Mouse (Mus musculus) embryonic facial prominence, embryonic 14.5 days (tissue): ENCODE data around the gene Astn1. TPM values are rescaled to one million over a fixed set of nuclear protein-coding genes. Genes with fewer than 3 reads are reported as not detected.
A peak's percentile ranks its signal among the peaks of the same experiment; 100 is the strongest.

Experiments used
- ATAC-seq: fragments of 200-750 bp; cut with Nextera tagmentation; 2 replicates; pipeline ENCODE4 v1.8.0; 2017; ENCODE audit warnings: low read depth, moderate number of reproducible peaks, moderate TSS enrichment
- DNase-seq: peaks from one replicate; pipeline ENCODE4 v3.0.0-alpha.2; 2015; ENCODE audit warnings: low spot score
- H3K27ac ChIP-seq: fragments of 300-500 bp; sonication (generic); replicated peaks from 2 replicates; pipeline ENCODE4 v1.5.1; 2014; ENCODE audit warnings: low read depth, mild to moderate bottlenecking, low read length, moderate library complexity
- H3K27me3 ChIP-seq: fragments of 300-500 bp; sonication (generic); replicated peaks from 2 replicates; pipeline ENCODE4 v1.6.1; 2014; ENCODE audit warnings: low read length; ENCODE audit not compliant: control insufficient read depth, insufficient read depth
- H3K36me3 ChIP-seq: fragments of 300-500 bp; sonication (generic); 2 replicates; pipeline ENCODE4 v1.6.1; 2014; ENCODE audit warnings: low read length, mixed read lengths; ENCODE audit not compliant: control insufficient read depth, insufficient read depth
- H3K4me1 ChIP-seq: fragments of 300-500 bp; sonication (generic); 2 replicates; pipeline ENCODE4 v1.6.1; 2014; ENCODE audit warnings: antibody characterized with exemption, low read length; ENCODE audit not compliant: control insufficient read depth, insufficient read depth
- H3K4me2 ChIP-seq: fragments of 300-500 bp; sonication (generic); 2 replicates; pipeline ENCODE4 v1.6.1; 2014; ENCODE audit warnings: low read depth, mild to moderate bottlenecking, low read length, moderate library complexity, mixed read lengths
- H3K4me3 ChIP-seq: fragments of 300-500 bp; sonication (generic); 2 replicates; pipeline ENCODE4 v1.5.1; 2014; ENCODE audit warnings: low read depth, mild to moderate bottlenecking, low read length
- H3K9ac ChIP-seq: fragments of 300-500 bp; sonication (generic); 2 replicates; pipeline ENCODE4 v1.6.1; 2014; ENCODE audit warnings: low read depth, mild to moderate bottlenecking, low read length, moderate library complexity, mixed read lengths
- H3K9me3 ChIP-seq: fragments of 300-500 bp; sonication (generic); 2 replicates; pipeline ENCODE4 v1.6.1; 2016; ENCODE audit warnings: low read length; ENCODE audit not compliant: control insufficient read depth
- WGBS: fragments of 180-500 bp; shearing (Covaris S2); extraction: QIAGEN DNeasy Blood & Tissue Kit; methylation state at CpG from one replicate; pipeline ENCODE4 v1.1.7; 2014; 5-methylcytosine and 5-hydroxymethylcytosine counted together
- polyA plus RNA-seq: library from polyadenylated mRNA; unstranded; fragments of >200 nt; fragmentation: Nextera tagmentation; extraction: Ambion mirVana; gene quantifications from 2 replicates; pipeline ENCODE4 v1.2.1, GENCODE M21; 2014

Gene Astn1
- polyA plus RNA-seq, 1 experiment from 2014 or later: 3.5 TPM

DNA sequence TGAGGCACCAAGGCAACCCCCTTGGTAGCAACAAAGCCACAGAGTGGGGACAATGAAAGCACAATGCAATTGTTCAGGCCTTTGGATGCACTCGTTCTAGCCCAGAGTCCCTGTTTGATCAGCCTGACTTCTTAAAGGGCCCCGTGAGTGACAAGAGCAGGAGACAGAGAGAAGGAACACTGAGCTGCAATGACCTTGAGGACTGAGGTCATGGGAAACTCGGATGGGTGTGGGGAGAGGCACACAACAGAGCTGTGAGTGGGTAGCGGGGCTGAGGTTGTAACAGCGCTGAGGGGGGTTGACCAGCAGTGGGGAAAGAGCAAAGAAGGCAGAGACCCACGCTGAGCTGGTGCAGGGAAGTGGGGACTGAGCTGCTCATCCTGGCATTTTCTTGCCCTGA, 189.9 kb downstream of the Astn1 start:
- Histone ChIP-seq H3K36me3 (no peaks in the 10 kb centered on the region), H3K27me3 (no peaks in the 10 kb centered on the region), H3K9me3 (no peaks in the 10 kb centered on the region), H3K9ac (no peak overlapping the region), H3K27ac (no peak overlapping the region), H3K4me1 (0 out of 2 replicates have a peak, but pooled peaks cover 8% of the 10 kb centered on the region), H3K4me2 (no peak overlapping the region), H3K4me3 (no peak overlapping the region)
- 44% methylated on average over 6 of the region's 6 CpGs for WGBS
- no peak for DNase-seq
- no peak for ATAC-seq

DNA sequence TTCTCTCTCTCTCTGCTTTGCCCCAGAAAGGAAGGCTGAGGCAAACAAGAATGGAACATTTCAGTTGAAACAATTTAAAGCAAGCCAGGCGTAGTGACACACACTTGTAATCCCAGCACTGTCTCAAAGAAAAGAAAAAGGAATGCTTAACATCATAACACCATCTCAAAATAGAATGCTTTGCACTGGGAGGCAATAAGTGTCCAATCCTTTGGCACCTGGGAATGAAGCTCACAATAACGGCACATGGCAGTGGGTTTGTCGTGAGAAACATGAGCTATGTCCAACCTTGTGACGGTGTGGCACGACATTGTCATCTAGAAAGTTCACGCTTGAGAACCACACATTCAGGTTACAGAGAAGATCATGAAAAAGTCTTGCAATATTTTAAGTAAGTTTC, 191.3 kb downstream of the Astn1 start:
- ATAC-seq: no peak
- H3K27ac ChIP-seq: no peak overlapping the region
- no peaks in the 10 kb centered on the region for H3K27me3 ChIP-seq
- no peaks in the 10 kb centered on the region for H3K36me3 ChIP-seq
- no peak overlapping the region for H3K9ac ChIP-seq
- no peaks in the 10 kb centered on the region for H3K9me3 ChIP-seq
- H3K4me1 ChIP-seq: 0 out of 2 replicates have a peak, but pooled peaks cover 4% of the 10 kb centered on the region
- WGBS: 79% methylated on average over 6 of the region's 6 CpGs
- H3K4me3 ChIP-seq: no peak overlapping the region
- DNase-seq: no peak
- H3K4me2 ChIP-seq: no peak overlapping the region

DNA sequence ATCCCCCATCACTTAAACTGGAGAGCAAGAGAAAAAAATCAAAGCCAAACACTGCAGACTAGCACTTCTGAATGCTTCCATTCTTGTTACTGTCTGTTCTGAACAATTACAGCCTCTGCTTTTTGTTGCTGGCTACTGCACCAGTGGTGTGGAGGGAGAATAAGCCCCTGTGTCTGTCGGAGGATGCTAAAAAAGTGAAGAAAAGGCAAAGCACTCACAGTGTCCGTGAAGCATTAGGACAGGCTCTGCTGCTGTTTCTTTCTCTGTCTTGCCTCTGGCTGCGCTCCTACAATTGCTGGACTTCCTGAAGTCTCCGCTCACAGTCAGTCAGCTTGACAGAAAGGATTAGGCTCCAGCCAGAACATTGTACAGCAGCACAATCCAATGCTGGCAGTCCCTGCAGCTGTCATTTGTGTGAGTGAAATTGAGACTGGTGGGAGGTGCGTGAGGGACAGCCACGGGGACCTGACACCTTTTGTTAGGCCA, 192.0 kb downstream of the Astn1 start:
- ATAC-seq: peak; percentile 72
- H3K9me3 ChIP-seq: no peaks in the 10 kb centered on the region
- no peaks in the 10 kb centered on the region for H3K36me3 ChIP-seq
- 0 out of 2 replicates have a peak, but pooled peaks cover 4% of the 10 kb centered on the region for H3K4me1 ChIP-seq
- no peaks in the 10 kb centered on the region for H3K27me3 ChIP-seq
- H3K9ac ChIP-seq: no peak overlapping the region
- 10% methylated on average over 6 of the region's 6 CpGs for WGBS
- H3K4me2 ChIP-seq: 0 out of 2 replicates have a peak overlapping the region, but pooled peaks have one; percentile 12
- peak; percentile 76 for DNase-seq
- no peak overlapping the region for H3K4me3 ChIP-seq
- no peak overlapping the region for H3K27ac ChIP-seq

DNA sequence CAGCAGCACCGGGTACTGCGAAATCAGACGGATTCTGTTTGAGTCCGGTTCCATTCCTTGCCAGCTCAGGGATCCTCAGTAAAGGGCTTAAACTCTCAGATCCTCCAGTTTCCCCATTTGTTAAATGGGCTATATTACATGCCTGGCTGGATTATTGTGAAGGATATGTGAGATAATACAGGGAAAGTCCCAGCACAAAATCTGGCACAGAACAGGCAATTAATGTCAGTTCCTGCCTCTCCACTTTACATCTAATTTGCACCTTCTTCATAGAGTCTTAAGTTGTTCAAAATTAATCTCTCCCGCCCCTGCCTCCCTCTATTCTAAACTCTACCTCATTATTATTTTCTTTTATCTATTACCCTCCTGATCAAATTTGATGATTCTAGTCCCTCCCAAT, 211.1 kb downstream of the Astn1 start:
- DNase-seq (no peak), ATAC-seq (no peak)
- WGBS: 93% methylated on average over 5 of the region's 5 CpGs
- Histone ChIP-seq H3K4me1 (no peaks in the 10 kb centered on the region), H3K27me3 (no peaks in the 10 kb centered on the region), H3K27ac (no peak overlapping the region), H3K9ac (no peak overlapping the region), H3K4me3 (no peak overlapping the region), H3K9me3 (no peaks in the 10 kb centered on the region), H3K36me3 (no peaks in the 10 kb centered on the region), H3K4me2 (no peak overlapping the region)

DNA sequence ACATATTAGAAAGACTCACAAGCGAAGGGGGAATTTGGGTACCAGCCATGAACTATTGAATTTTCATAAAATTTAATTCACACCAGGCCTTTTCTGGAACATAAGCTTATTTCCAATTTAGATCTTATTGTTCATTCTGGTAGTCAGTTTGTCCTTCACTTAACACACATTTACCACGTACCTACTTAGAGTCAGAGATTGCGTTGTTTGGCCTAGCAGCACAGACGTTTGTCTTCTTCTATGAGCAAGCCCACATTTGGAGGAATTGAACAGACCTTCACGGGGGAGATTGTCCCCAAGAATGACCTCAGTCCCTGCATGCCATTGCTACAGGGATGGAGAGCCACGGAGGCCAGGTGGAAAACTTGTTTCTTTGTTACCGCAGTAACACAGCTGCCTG, 211.5 kb downstream of the Astn1 start:
- DNase-seq (no peak), ATAC-seq (no peak)
- Histone ChIP-seq H3K9me3 (no peaks in the 10 kb centered on the region), H3K9ac (no peak overlapping the region), H3K36me3 (no peaks in the 10 kb centered on the region), H3K4me1 (no peaks in the 10 kb centered on the region), H3K27ac (no peak overlapping the region), H3K27me3 (no peaks in the 10 kb centered on the region), H3K4me3 (no peak overlapping the region), H3K4me2 (no peak overlapping the region)
- WGBS: 90% methylated on average over 7 of the region's 7 CpGs

DNA sequence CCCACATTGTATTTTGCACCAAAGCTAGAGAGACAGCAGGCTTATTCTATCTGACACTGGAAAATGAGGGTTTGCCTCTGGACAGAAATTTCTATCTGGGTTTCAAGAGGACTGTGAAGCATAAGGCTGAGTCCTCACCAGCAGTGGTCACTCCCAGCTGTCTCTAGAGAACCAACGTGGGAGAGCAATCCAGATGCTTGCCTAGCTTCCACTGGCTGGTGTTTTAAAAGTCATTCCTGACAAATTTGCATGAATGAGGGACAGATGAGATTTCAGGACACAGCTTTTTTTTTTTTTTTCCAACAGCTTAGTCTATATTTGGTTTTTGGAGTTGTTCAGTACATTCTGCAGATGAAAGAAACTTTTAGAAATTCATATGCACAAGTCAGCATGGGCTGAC, 213.9 kb downstream of the Astn1 start:
- ATAC-seq (no peak), DNase-seq (no peak)
- no peaks in the 10 kb centered on the region for H3K27me3 ChIP-seq
- no peaks in the 10 kb centered on the region for H3K4me1 ChIP-seq
- no peaks in the 10 kb centered on the region for H3K9me3 ChIP-seq
- WGBS: 50% methylated on average over 1 of the region's 1 CpGs
- no peak overlapping the region for H3K4me2 ChIP-seq
- H3K27ac ChIP-seq: no peak overlapping the region
- no peaks in the 10 kb centered on the region for H3K36me3 ChIP-seq
- H3K4me3 ChIP-seq: no peak overlapping the region
- H3K9ac ChIP-seq: no peak overlapping the region

DNA sequence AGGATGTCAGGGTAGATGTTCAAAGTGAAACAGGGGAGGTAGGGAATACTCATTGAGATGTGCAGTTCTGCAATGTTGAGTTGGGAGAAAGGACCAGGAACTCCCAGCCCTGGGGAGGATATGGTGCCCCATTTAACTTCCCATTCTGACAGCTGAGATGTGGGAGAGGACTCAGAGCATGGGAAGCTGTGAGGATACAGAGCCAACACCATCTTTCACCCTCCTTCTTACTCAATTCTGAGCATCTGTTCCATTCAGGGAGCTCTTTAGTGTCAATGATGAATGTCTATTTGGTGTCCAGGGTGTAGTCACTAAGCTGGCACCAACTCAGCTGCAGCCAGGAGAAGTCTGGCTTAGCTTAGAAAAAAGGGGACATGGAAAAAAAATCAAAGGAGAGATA, 219.7 kb downstream of the Astn1 start:
- Histone ChIP-seq H3K9me3 (no peaks in the 10 kb centered on the region), H3K27me3 (no peaks in the 10 kb centered on the region), H3K27ac (no peak overlapping the region), H3K4me1 (no peaks in the 10 kb centered on the region), H3K36me3 (no peaks in the 10 kb centered on the region), H3K9ac (no peak overlapping the region), H3K4me2 (no peak overlapping the region), H3K4me3 (no peak overlapping the region)
- DNase-seq (no peak), ATAC-seq (no peak)

DNA sequence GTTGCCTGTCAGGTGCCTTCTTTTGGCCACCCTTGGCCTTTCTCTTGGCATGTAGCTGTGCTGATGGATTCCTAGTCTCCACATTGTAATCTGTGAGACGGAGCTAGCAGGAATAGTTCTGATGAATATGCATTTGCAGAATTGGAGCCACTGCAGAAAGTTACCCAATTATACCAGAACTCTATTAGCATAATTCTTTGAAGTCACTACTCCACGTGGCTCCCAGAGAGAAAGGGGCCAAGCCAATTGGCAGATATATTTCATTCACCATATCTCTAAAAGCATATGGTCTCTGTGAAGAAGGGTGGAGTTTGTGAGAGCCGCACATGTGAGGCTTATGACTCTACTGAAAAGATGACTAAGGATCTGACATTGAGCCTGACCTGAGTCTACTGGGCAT, 226.8 kb downstream of the Astn1 start:
- Histone ChIP-seq H3K9ac (no peak overlapping the region), H3K36me3 (no peaks in the 10 kb centered on the region), H3K27ac (no peak overlapping the region), H3K4me2 (no peak overlapping the region), H3K9me3 (no peaks in the 10 kb centered on the region), H3K27me3 (no peaks in the 10 kb centered on the region), H3K4me3 (no peak overlapping the region), H3K4me1 (no peaks in the 10 kb centered on the region)
- WGBS: 71% methylated on average over 3 of the region's 3 CpGs
- DNase-seq (no peak), ATAC-seq (no peak)

DNA sequence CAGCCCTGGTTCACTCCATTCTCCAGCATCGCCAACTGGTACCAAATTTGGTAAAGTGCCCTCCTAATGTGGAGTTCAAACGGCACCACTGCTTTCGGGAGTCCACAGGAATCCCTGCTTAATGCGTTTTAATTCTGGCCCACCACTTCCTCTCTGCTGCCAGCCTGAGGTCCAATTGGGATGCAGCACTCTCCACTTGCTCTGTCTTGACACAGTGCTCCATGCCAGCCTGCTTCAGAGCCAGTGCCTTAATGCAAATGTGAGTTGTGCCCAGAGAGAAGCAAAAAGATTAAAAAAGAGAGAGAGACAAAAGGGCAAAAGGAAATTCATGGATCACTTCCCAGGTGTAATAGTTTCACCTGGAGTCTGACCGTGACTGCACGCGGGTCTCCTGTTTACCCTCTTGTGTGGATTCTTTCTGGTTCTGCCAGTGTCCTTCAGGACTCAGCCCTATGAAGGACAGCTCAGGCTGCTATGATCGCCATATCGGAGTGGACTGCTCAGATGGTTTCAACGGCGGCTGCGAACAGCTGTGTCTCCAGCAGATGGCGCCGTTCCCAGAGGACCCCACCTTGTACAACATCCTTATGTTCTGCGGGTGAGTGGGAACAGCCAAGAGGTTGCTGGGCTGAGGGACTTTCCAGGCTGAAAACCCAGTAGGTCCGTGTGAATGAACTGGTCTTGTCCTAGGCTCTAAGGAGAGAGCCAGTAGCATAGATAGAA, 234.8 kb downstream of the Astn1 start:
- Histone ChIP-seq H3K9me3 (no peaks in the 10 kb centered on the region), H3K27ac (no peak overlapping the region), H3K4me3 (no peak overlapping the region), H3K9ac (no peak overlapping the region), H3K4me2 (no peak overlapping the region), H3K4me1 (no peaks in the 10 kb centered on the region), H3K36me3 (no peaks in the 10 kb centered on the region), H3K27me3 (no peaks in the 10 kb centered on the region)
- DNase-seq (peak; percentile 22), ATAC-seq (peak; percentile 70; the same call in 1 of the 2 replicates)
- WGBS: 43% methylated on average over 16 of the region's 16 CpGs
